Mouse (Mus musculus) lung, embryonic 16.5 days (tissue): ENCODE data around the gene Cacna2d3. TPM values are rescaled to one million over a fixed set of nuclear protein-coding genes. Genes with fewer than 3 reads are reported as not detected.

Experiments
- ATAC-seq: fragments of 200-750 bp; cut with Nextera tagmentation; 2 replicates; pipeline ENCODE4 v1.8.0; 2017; ENCODE audit warnings: low read depth, mild to moderate bottlenecking, moderate library complexity
- H3K27ac ChIP-seq: fragments of 300-500 bp; sonication (generic); 2 replicates; pipeline ENCODE4 v1.5.1; 2014; ENCODE audit warnings: mild to moderate bottlenecking, control low read depth, low read length
- H3K27me3 ChIP-seq: fragments of 300-500 bp; sonication (generic); 2 replicates; pipeline ENCODE4 v1.6.1; 2014; ENCODE audit warnings: low read depth, low read length, mixed read lengths; ENCODE audit not compliant: control insufficient read depth, insufficient read depth
- H3K36me3 ChIP-seq: fragments of 300-500 bp; sonication (generic); 2 replicates; pipeline ENCODE4 v1.6.1; 2014; ENCODE audit warnings: low read length; ENCODE audit not compliant: control insufficient read depth, insufficient read depth
- H3K4me1 ChIP-seq: fragments of 300-500 bp; sonication (generic); replicated peaks from 2 replicates; pipeline ENCODE4 v1.6.1; 2014; ENCODE audit warnings: low read length, mixed read lengths; ENCODE audit not compliant: control insufficient read depth, insufficient read depth
- H3K4me2 ChIP-seq: fragments of 300-500 bp; sonication (generic); 2 replicates; pipeline ENCODE4 v1.6.1; 2014; ENCODE audit warnings: low read depth, low read length, control low read depth
- H3K4me3 ChIP-seq: fragments of 300-500 bp; sonication (generic); 2 replicates; pipeline ENCODE4 v1.5.1; 2014; ENCODE audit warnings: mild to moderate bottlenecking, low read length, control low read depth
- H3K9ac ChIP-seq: fragments of 300-500 bp; sonication (generic); 2 replicates; pipeline ENCODE4 v1.6.1; 2014; ENCODE audit warnings: low read length, control low read depth
- H3K9me3 ChIP-seq: fragments of 300-500 bp; sonication (generic); 2 replicates; pipeline ENCODE4 v1.6.1; 2016; ENCODE audit warnings: low read length; ENCODE audit not compliant: control insufficient read depth
- WGBS: fragments of 180-500 bp; shearing (Covaris S2); extraction: QIAGEN DNeasy Blood & Tissue Kit; methylation state at CpG from one replicate; pipeline ENCODE4 v1.1.7; 2014; 5-methylcytosine and 5-hydroxymethylcytosine counted together
- polyA plus RNA-seq: library from polyadenylated mRNA; unstranded; fragments of >200 nt; fragmentation: Nextera tagmentation; extraction: Ambion mirVana; gene quantifications from 2 replicates; pipeline ENCODE4 v1.2.1, GENCODE M21; 2015

The Cacna2d3 gene
- polyA plus RNA-seq, 1 experiment from 2014 or later: 0.98 TPM

DNA sequence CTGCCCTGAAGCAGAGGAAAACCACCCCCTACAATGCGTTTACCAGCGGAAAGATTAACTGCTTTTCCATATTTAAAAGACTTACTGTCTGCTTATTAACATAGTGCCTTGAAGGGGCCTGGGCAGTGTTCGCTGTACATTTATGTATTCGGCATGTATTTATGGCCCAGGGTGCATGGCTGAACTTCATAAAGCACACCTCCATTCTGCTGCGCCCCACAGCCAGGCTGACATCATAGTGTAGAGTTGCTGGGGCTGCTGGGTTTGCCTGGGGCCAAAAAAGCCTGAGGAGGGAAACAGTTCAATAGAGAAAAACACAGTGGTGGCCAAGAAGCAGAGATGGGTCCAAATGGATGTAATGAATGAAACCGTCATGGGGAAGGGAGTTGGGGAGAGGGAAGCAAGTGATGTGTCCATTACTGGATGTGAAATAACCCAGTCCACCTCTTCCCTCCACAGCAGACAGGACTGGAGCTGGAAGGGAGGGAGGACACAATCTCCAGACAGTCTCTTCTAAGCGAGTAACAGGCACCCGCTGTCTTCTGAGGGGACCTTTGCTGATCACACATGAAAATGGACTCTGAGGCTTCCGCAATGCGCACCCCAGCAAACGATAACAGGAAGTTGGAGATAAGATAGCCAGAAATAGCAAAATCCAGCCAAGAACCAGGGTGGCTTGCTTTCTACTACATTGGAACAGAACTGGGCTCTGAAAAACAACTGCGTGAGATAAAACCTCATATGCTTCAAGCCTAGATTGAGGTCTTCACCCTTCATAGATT is 798.3 kb downstream of the Cacna2d3 start:
- H3K4me1 ChIP-seq: no peaks in the 10 kb centered on the region
- no peak overlapping the region for H3K4me2 ChIP-seq
- 64% methylated on average over 12 of the region's 12 CpGs for WGBS
- no peaks in the 10 kb centered on the region for H3K36me3 ChIP-seq
- ATAC-seq: no peak
- H3K9me3 ChIP-seq: no peaks in the 10 kb centered on the region
- no peak overlapping the region for H3K4me3 ChIP-seq
- H3K27me3 ChIP-seq: no peaks in the 10 kb centered on the region
- H3K27ac ChIP-seq: no peak overlapping the region
- H3K9ac ChIP-seq: no peak overlapping the region

DNA sequence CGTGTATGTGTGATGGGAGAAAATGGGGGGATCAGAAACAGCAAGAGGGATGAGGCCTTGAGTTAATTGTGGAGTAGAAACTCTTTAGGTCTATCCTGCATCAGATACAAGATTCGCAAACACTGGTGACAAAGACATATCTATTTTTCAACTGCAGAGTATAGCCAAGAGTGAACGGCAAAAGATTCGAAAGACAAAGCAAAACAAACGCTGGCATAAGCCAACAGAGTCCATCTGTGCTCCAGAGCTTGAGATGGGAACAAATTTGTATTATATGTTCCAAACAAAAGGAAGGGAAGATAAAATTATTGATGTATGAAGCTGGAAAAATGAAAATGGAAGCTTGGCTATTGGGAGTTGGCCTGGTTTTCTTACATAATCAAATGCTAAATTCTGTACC is 802.8 kb downstream of the Cacna2d3 start:
- 44% methylated on average over 5 of the region's 5 CpGs for WGBS
- no peak overlapping the region for H3K4me2 ChIP-seq
- H3K4me1 ChIP-seq: no peaks in the 10 kb centered on the region

DNA sequence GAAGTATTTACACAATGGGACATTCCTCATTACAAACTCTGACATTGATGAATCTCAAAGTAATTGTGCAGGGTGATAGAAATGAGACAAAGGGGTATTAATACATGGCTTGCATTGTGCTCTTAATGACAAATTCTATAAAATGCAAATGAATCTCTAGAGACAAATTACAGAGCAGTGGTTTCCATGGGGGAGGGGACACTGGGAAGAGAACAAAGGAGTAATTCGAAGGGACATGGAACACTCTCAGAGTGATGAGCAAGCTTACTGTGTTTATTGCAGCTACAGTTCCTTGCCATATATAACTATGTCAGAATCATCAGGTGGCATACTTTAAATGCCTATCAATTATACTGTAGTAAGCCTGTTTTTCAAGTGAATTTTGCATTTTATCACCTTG is 806.7 kb downstream of the Cacna2d3 start:
- Histone ChIP-seq H3K36me3 (no peaks in the 10 kb centered on the region), H3K27me3 (no peaks in the 10 kb centered on the region), H3K9me3 (no peaks in the 10 kb centered on the region), H3K4me2 (no peak overlapping the region), H3K4me1 (no peaks in the 10 kb centered on the region), H3K9ac (no peak overlapping the region), H3K4me3 (no peak overlapping the region), H3K27ac (no peak overlapping the region)
- no peak for ATAC-seq
- WGBS: 65% methylated on average over 1 of the region's 1 CpGs

More for the DNA sequence above, 802.8 kb downstream of the Cacna2d3 start:
- H3K36me3 ChIP-seq: no peaks in the 10 kb centered on the region
- no peak overlapping the region for H3K27ac ChIP-seq
- ATAC-seq: no peak
- no peaks in the 10 kb centered on the region for H3K27me3 ChIP-seq
- no peak overlapping the region for H3K9ac ChIP-seq
- H3K9me3 ChIP-seq: no peaks in the 10 kb centered on the region
- H3K4me3 ChIP-seq: no peak overlapping the region

DNA sequence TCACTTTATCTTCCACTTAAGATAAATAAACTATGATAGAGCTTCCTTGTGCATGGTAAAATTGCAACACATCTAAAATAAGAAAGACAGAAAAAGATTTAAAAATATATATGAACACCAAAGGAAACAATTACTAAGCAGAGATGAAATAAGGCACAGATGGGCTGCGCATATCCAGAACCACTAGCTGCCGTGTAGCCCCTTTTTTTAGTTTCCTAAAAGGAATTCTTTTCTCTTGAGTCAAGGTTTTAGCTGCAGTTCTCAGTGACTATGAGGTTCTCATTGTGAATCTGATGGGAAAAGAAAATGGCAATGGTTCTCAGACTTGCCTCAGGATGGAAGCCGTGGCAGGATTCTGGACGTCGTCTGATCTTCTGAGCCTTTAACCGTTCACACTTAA is 814.0 kb downstream of the Cacna2d3 start:
- WGBS: 75% methylated on average over 6 of the region's 6 CpGs
- Histone ChIP-seq H3K36me3 (no peaks in the 10 kb centered on the region), H3K4me1 (no peaks in the 10 kb centered on the region), H3K4me3 (no peak overlapping the region), H3K9ac (no peak overlapping the region), H3K27ac (no peak overlapping the region), H3K9me3 (no peaks in the 10 kb centered on the region), H3K27me3 (no peaks in the 10 kb centered on the region; the same call in 1 of the 2 replicates), H3K4me2 (no peak overlapping the region)
- no peak for ATAC-seq

DNA sequence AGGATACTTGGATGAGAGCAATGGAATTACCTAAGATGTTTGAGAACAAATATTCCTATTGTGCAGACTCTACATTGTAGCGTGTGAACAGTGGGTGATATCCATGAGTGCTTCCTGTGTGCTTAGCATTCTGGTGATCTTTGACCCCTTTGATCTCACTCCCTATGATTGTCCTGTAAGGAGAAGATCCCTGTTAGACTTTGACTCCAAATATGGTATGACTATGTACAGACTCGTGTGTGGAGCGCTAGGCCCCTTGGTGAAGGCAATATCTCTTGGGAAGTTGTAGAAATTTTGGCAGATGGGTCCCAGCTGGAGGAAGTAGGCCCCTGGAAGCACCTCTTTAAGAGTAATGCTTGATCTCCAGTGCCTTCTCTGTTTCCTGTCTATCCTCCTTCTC is 829.1 kb downstream of the Cacna2d3 start:
- Histone ChIP-seq H3K4me2 (no peak overlapping the region), H3K9me3 (no peaks in the 10 kb centered on the region), H3K27ac (no peak overlapping the region), H3K4me3 (no peak overlapping the region), H3K36me3 (no peaks in the 10 kb centered on the region), H3K4me1 (no peaks in the 10 kb centered on the region), H3K9ac (no peak overlapping the region), H3K27me3 (no peaks in the 10 kb centered on the region)
- no peak for ATAC-seq
- WGBS: 45% methylated on average over 3 of the region's 3 CpGs

DNA sequence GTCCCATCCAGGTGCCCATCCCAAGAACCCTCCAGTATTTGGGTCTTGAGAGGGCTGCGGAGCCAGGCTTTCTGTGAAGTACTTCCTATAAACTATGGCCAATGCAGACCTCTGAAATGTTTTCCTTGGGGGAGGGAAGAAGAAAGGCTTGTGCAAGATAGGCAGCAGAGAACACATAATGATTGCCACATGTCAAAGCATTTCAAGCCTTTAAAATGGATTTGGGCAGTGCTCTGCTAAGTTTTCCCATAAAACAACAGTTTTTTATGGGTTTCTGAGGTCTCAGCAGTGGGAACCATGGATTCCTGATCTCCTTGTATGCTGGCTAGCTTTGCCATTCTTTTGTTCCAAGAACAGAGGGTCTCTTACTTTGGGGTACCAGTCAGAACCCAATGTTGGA is 834.3 kb downstream of the Cacna2d3 start:
- no peak overlapping the region for H3K9ac ChIP-seq
- ATAC-seq: no peak
- H3K4me1 ChIP-seq: no peaks in the 10 kb centered on the region
- H3K36me3 ChIP-seq: no peaks in the 10 kb centered on the region
- no peak overlapping the region for H3K4me3 ChIP-seq
- no peaks in the 10 kb centered on the region for H3K27me3 ChIP-seq
- no peaks in the 10 kb centered on the region for H3K9me3 ChIP-seq
- 94% methylated on average over 1 of the region's 1 CpGs for WGBS
- no peak overlapping the region for H3K4me2 ChIP-seq
- H3K27ac ChIP-seq: no peak overlapping the region

DNA sequence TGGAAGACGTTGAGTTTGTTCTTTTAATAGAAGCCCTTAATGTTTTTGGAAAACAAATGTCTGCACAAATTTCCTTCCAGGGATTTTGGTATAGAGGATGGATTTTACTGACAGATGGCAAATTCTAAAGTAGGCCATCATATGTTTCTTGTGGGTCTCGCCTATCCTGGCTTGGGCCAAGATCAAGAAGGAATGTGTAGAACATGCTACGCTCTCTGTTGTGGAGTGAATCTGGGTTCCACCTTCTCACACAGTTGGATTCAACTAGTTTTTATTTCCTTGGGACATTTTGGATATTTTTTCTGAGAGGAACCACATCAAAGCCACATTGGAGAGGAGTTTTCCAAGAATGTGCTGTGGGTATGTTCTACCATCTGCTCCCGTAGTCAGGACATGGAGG is 835.0 kb downstream of the Cacna2d3 start:
- WGBS: 80% methylated on average over 4 of the region's 4 CpGs
- no peaks in the 10 kb centered on the region for H3K36me3 ChIP-seq
- H3K4me2 ChIP-seq: no peak overlapping the region
- no peaks in the 10 kb centered on the region for H3K27me3 ChIP-seq
- H3K9me3 ChIP-seq: no peaks in the 10 kb centered on the region
- no peaks in the 10 kb centered on the region for H3K4me1 ChIP-seq
- no peak overlapping the region for H3K27ac ChIP-seq
- no peak overlapping the region for H3K9ac ChIP-seq
- no peak for ATAC-seq
- H3K4me3 ChIP-seq: no peak overlapping the region

DNA sequence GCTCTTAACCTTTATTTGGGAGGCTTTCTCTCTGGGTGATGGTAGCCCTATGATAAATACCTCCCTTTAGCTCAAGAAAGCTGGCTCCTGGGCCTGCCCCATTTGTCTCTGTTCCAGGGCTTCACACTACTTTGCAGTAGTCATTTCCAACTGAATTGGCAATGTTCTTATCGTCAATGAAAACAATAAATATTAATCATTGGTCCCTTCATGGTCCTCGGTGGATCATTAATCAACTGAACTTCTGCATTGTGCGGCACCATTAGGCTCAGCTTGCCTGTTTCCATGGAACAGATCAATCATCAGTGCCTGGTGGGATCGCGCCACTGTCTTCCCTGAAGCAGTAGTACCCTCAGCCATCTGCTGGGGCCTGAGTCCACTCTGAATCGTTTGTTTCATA is 850.7 kb downstream of the Cacna2d3 start:
- Histone ChIP-seq H3K27ac (no peak overlapping the region), H3K9me3 (no peaks in the 10 kb centered on the region), H3K36me3 (no peaks in the 10 kb centered on the region), H3K27me3 (no peaks in the 10 kb centered on the region), H3K4me2 (no peak overlapping the region), H3K4me1 (no peaks in the 10 kb centered on the region), H3K9ac (no peak overlapping the region), H3K4me3 (no peak overlapping the region)
- ATAC-seq: no peak
- WGBS: 66% methylated on average over 6 of the region's 6 CpGs

DNA sequence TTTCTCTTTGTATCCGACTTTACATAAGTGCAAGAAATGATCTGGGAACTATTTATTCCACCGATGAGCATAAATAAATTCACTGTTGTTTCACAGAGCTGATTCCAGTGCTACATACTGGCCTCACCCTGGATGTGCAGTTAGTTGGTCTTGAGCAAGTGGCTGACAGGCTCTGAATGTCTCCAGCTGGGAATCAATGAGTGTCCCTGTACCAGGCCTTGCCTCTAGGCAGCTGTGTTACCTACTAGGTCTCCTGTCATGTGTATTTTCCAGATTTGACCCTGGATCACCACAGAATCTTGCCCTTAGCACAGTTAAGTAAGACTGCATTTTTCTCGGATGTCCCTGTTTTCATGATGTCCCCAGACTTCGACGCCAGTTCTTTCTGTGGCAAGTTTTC is 851.3 kb downstream of the Cacna2d3 start:
- H3K4me2 ChIP-seq: no peak overlapping the region
- no peaks in the 10 kb centered on the region for H3K4me1 ChIP-seq
- no peaks in the 10 kb centered on the region for H3K27me3 ChIP-seq
- ATAC-seq: no peak
- H3K9me3 ChIP-seq: no peaks in the 10 kb centered on the region
- WGBS: 90% methylated on average over 5 of the region's 5 CpGs
- no peak overlapping the region for H3K27ac ChIP-seq
- H3K36me3 ChIP-seq: no peaks in the 10 kb centered on the region
- no peak overlapping the region for H3K9ac ChIP-seq
- no peak overlapping the region for H3K4me3 ChIP-seq

DNA sequence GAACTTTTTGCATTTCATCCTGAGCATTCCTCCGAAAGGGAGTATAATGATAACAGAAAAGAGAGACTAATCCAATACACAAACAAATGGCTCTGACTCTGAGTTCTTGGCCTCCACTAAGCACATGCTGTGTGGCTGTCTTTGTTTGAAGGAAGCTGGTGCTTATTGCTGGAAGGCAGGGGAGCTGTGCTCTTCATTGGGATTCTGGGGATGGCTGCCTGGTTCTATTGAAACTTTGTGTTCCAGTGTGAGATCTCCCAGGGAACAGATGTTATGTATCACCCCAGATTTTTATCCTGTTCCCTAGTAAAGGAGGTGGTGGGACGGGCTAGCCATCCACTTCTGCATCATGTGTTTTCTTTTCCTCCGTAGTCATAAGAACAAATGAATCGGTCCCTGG is 856.7 kb downstream of the Cacna2d3 start:
- no peak for ATAC-seq
- H3K27ac ChIP-seq: no peak overlapping the region
- no peak overlapping the region for H3K9ac ChIP-seq
- H3K4me3 ChIP-seq: no peak overlapping the region
- H3K9me3 ChIP-seq: no peaks in the 10 kb centered on the region
- no peaks in the 10 kb centered on the region for H3K4me1 ChIP-seq
- no peak overlapping the region for H3K4me2 ChIP-seq
- H3K27me3 ChIP-seq: no peaks in the 10 kb centered on the region
- WGBS: 67% methylated on average over 4 of the region's 4 CpGs
- no peaks in the 10 kb centered on the region for H3K36me3 ChIP-seq
